Mouse (Mus musculus) hindbrain, embryonic 12.5 days (tissue): ENCODE measurements around the gene Vasn. TPM values are rescaled to one million over a fixed set of nuclear protein-coding genes. Genes with fewer than 3 reads are reported as not detected.

Experiments used
- ATAC-seq: fragments of 200-750 bp; cut with Nextera tagmentation; 2 replicates; pipeline ENCODE4 v1.8.0; 2017; ENCODE audit warnings: moderate TSS enrichment; ENCODE audit not compliant: low FRiP score
- H3K27ac ChIP-seq: fragments of 300-500 bp; sonication (generic); 2 replicates; pipeline ENCODE4 v1.5.1; 2016; ENCODE audit warnings: mild to moderate bottlenecking
- H3K27me3 ChIP-seq: fragments of 300-500 bp; sonication (generic); 2 replicates; pipeline ENCODE4 v1.6.1; 2016; ENCODE audit warnings: mild to moderate bottlenecking
- H3K36me3 ChIP-seq: fragments of 300-500 bp; sonication (generic); 2 replicates; pipeline ENCODE4 v1.6.1; 2016; ENCODE audit warnings: mild to moderate bottlenecking
- H3K4me1 ChIP-seq: fragments of 300-500 bp; sonication (generic); 2 replicates; pipeline ENCODE4 v1.6.1; 2016
- H3K4me2 ChIP-seq: fragments of 300-500 bp; sonication (generic); replicated peaks from 2 replicates; pipeline ENCODE4 v1.6.1; 2016; ENCODE audit warnings: mild to moderate bottlenecking
- H3K4me3 ChIP-seq: fragments of 300-500 bp; sonication (generic); 2 replicates; pipeline ENCODE4 v1.5.1; 2016; ENCODE audit warnings: mild to moderate bottlenecking
- H3K9ac ChIP-seq: fragments of 300-500 bp; sonication (generic); 2 replicates; pipeline ENCODE4 v1.6.1; 2016; ENCODE audit warnings: mild to moderate bottlenecking, moderate library complexity
- H3K9me3 ChIP-seq: fragments of 300-500 bp; sonication (generic); replicated peaks from 2 replicates; pipeline ENCODE4 v1.6.1; 2016; ENCODE audit warnings: mild to moderate bottlenecking
- WGBS: fragments of 180-500 bp; shearing (Covaris S2); methylation state at CpG from one replicate; pipeline ENCODE4 v1.1.7; 2016; 5-methylcytosine and 5-hydroxymethylcytosine counted together
- polyA plus RNA-seq: library from polyadenylated mRNA; unstranded; fragments of >200 nt; fragmentation: Nextera tagmentation; extraction: Ambion mirVana; gene quantifications from 2 replicates; pipeline ENCODE4 v1.2.1, GENCODE M21; 2016

Gene Vasn
- polyA plus RNA-seq, 1 experiment from 2014 or later: 18.0 TPM

DNA sequence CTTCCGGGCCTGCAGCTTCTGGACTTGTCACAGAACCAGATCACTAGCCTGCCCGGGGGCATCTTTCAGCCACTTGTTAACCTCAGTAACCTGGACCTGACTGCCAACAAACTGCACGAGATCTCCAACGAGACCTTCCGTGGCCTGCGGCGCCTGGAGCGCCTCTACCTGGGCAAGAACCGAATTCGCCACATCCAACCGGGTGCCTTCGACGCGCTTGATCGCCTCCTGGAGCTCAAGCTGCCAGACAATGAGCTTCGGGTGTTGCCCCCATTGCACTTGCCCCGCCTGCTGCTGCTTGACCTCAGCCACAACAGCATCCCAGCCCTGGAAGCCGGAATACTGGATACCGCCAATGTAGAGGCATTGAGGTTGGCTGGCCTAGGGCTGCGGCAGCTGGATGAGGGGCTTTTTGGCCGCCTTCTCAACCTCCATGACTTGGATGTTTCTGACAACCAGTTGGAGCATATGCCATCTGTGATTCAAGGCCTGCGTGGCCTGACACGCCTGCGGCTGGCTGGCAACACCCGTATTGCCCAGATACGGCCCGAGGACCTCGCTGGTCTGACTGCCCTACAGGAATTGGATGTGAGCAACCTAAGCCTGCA is 8.8 kb downstream of the Vasn start:
- no peak overlapping the region for H3K4me3 ChIP-seq
- H3K4me2 ChIP-seq: no peak overlapping the region
- no peak overlapping the region for H3K9ac ChIP-seq
- H3K9me3 ChIP-seq: no peaks in the 10 kb centered on the region
- ATAC-seq: no peak
- peaks cover 49% of the 10 kb centered on the region for H3K36me3 ChIP-seq
- H3K27me3 ChIP-seq: no peaks in the 10 kb centered on the region
- peaks cover 50% of the 10 kb centered on the region for H3K4me1 ChIP-seq
- 83% methylated on average over 28 of the region's 28 CpGs for WGBS
- no peak overlapping the region for H3K27ac ChIP-seq

DNA sequence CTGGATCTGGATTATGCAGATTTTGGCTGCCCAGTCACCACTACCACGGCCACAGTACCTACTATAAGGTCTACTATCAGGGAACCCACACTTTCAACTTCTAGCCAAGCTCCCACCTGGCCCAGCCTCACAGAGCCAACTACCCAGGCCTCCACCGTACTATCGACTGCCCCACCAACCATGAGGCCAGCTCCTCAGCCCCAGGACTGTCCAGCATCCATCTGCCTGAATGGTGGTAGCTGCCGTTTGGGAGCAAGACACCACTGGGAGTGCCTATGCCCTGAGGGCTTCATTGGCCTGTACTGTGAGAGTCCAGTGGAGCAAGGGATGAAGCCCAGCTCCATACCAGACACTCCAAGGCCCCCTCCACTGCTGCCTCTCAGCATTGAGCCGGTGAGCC is 9.5 kb downstream of the Vasn start:
- Histone ChIP-seq H3K27ac (no peak overlapping the region), H3K36me3 (peaks cover 53% of the 10 kb centered on the region), H3K9ac (no peak overlapping the region), H3K9me3 (no peaks in the 10 kb centered on the region), H3K4me3 (no peak overlapping the region), H3K4me2 (no peak overlapping the region), H3K4me1 (peaks cover 43% of the 10 kb centered on the region), H3K27me3 (no peaks in the 10 kb centered on the region)
- no peak for ATAC-seq
- WGBS: 84% methylated on average over 5 of the region's 5 CpGs

DNA sequence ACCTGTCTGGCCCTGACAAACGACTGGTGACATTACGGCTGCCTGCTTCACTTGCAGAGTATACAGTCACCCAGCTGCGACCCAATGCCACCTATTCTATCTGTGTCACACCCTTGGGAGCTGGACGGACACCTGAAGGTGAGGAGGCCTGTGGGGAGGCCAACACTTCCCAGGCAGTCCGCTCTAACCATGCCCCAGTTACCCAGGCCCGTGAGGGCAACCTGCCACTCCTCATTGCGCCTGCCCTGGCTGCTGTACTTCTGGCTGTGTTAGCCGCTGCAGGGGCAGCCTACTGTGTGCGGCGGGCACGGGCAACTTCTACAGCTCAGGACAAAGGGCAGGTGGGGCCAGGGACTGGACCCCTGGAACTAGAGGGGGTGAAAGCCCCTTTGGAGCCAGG is 10.0 kb downstream of the Vasn start:
- Histone ChIP-seq H3K27ac (no peak overlapping the region), H3K36me3 (peaks cover 54% of the 10 kb centered on the region), H3K4me1 (peaks cover 39% of the 10 kb centered on the region), H3K27me3 (no peaks in the 10 kb centered on the region), H3K4me3 (no peak overlapping the region), H3K4me2 (no peak overlapping the region), H3K9me3 (no peaks in the 10 kb centered on the region), H3K9ac (no peak overlapping the region; the same call in 1 of the 2 replicates)
- WGBS: 86% methylated on average over 11 of the region's 11 CpGs
- ATAC-seq: no peak

DNA sequence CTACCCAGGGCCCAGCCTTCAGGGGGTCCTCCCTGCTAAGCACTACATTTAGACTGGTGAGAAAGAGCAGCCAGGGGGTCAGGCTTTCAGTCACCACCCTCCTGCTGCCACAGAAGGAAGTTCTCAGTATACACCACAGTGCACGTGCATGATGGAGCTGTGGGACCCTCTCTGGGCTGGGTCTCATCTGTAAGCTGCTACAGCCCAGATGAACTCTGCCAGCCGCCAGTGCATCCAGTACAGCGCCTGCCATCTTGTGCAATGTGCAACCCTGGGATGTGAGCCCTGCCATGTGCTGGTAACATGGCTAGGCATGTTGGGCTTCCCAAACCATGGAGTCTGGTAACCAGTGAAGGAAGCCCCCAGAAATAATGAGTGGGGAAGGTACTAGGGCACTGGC is 10.4 kb downstream of the Vasn start:
- no peak overlapping the region; the same call in 1 of the 2 replicates for H3K9ac ChIP-seq
- no peak overlapping the region for H3K4me2 ChIP-seq
- WGBS: 77% methylated on average over 3 of the region's 3 CpGs
- H3K9me3 ChIP-seq: no peaks in the 10 kb centered on the region
- peaks cover 38% of the 10 kb centered on the region for H3K4me1 ChIP-seq
- no peak for ATAC-seq
- peaks cover 59% of the 10 kb centered on the region for H3K36me3 ChIP-seq
- no peak overlapping the region for H3K27ac ChIP-seq
- no peak overlapping the region for H3K4me3 ChIP-seq
- H3K27me3 ChIP-seq: no peaks in the 10 kb centered on the region

DNA sequence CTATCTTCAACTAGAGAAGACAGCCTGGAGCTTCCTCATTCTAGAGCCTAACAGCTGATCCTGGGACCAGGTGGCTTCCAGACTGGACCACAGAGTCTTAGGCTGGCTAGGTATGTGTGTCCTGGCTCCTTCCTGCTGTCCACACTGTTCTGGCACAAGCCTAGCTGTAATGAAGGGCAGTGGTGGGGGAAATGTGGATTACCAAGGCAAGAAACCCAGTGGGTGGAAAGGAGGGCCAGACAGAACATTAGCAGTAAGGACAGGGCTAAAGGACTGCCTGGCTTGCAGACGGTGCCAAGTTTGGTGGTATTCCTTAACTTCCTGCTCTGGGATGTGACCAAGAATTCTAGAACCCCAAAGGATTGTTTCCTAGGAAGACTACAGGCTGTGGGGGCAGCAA is 11.3 kb downstream of the Vasn start:
- peaks cover 41% of the 10 kb centered on the region for H3K4me1 ChIP-seq
- peak overlapping the region; percentile 62 for H3K27ac ChIP-seq
- H3K9me3 ChIP-seq: no peaks in the 10 kb centered on the region
- WGBS: 88% methylated on average over 1 of the region's 1 CpGs
- ATAC-seq: no peak
- no peak overlapping the region for H3K4me3 ChIP-seq
- no peak overlapping the region for H3K4me2 ChIP-seq
- H3K27me3 ChIP-seq: no peaks in the 10 kb centered on the region
- no peak overlapping the region for H3K9ac ChIP-seq
- H3K36me3 ChIP-seq: peaks cover 65% of the 10 kb centered on the region

DNA sequence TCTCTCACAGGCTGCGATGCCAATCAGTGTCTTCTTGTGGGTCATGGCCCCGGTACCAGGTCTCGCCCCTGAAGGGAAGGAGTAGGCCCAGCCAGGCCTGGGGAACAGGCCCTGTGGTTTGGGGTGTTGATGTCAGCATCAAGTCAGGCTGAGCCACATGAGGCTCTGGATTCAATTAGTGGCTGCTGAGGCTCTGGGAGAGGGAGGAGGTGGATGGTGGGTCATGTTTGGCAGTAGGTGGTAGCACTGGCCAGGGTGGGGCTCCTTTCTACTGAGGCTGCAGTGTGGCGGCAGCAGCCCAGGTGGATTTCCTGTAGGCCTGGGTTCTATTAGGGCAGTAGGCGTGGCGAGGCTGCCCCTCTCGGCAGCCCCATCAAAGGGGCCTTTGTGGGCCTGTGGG is 11.9 kb downstream of the Vasn start:
- Histone ChIP-seq H3K4me1 (peaks cover 36% of the 10 kb centered on the region), H3K9ac (peak overlapping the region; percentile 38; the same call in 1 of the 2 replicates), H3K27me3 (no peaks in the 10 kb centered on the region), H3K9me3 (no peaks in the 10 kb centered on the region), H3K4me2 (no peak overlapping the region), H3K36me3 (peaks cover 65% of the 10 kb centered on the region), H3K4me3 (no peak overlapping the region), H3K27ac (peak overlapping the region; percentile 73)
- WGBS: 56% methylated on average over 7 of the region's 7 CpGs
- no peak for ATAC-seq

DNA sequence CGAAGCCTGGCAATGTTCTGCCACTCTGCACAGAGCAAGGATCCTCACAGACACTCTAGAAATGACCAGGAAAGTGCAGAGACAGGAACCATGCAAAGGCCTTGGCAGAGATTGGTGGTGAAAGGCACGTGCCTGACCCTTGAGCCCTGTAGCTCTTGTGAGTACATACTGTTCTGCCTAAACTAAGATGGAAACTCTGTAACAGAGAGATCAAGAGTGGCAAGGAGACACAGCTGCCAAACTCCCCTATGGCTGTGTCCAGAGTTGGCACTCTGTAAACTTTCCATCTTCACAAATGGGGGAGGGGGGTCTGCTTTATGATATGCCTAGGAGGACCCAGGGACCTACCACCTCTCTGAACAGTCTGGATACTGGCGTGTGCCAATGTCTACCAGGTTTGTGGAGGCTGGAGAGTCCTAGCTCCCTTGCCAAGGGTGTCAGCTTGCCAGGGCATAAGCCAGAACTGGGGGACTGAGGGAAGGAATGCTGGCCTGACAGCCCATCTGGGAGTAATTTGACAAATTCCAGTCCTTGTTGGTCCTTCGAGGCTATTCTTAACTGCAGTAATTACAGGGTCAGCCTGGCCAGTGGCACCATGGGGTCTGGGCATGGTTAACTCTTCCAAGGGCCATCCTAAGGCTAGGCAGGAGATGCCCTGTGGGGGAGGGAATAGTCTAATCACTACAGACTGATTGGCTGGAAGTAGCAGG is 13.1 kb downstream of the Vasn start:
- Histone ChIP-seq H3K4me1 (peaks cover 25% of the 10 kb centered on the region), H3K36me3 (peaks cover 65% of the 10 kb centered on the region), H3K4me3 (no peak overlapping the region), H3K9ac (no peak overlapping the region), H3K9me3 (no peaks in the 10 kb centered on the region), H3K27ac (peak overlapping the region; percentile 73; the same call in 1 of the 2 replicates), H3K4me2 (no peak overlapping the region), H3K27me3 (no peaks in the 10 kb centered on the region)
- no peak for ATAC-seq
- WGBS: 77% methylated on average over 4 of the region's 4 CpGs

DNA sequence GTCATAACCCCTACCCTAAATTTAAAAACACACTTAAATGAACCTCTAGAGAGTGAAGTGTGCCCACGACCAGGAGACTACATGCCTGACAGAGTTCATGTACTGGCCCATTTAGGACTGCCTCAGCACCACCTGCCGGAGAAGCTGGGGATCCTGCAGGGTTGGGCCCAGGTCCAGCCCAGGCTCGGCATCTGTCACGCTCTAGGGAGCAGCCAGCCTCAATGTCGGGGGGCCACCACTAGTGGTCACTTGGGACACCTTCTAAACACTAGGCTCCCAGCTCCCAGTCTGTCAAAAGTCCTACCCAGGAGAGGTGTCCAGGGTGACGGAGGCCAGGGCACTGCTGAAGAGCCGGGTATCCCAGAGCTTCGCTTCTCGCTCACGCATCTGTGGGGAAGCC is 15.0 kb downstream of the Vasn start:
- WGBS: 83% methylated on average over 10 of the region's 10 CpGs
- Histone ChIP-seq H3K36me3 (peaks cover 52% of the 10 kb centered on the region), H3K27ac (no peak overlapping the region), H3K4me2 (no peak overlapping the region), H3K9ac (no peak overlapping the region), H3K27me3 (no peaks in the 10 kb centered on the region), H3K4me3 (no peak overlapping the region), H3K9me3 (no peaks in the 10 kb centered on the region), H3K4me1 (peaks cover 30% of the 10 kb centered on the region)
- ATAC-seq: no peak

DNA sequence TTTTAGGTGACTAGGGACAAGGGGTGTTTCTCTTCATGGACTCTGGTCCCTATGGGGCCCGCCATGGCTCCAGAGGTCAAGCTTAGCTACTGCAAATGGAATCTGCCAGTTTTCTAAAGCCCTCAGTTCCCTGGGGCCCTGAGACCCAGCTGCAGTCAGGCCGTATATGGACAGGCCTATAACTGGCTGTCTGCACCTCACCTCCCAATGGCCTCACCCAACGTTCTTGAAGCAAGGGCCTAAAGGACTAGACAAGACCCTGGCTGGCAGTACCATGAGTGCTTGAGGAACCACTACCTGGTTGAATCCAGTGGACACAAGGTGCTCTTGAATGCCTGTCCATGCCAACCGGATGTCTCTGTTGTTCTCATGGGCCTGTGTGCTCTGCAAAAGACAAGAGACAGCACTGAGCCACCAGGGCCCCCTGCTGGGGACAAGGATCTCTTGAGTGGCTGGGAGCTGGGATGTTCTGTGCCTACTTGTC is 15.6 kb downstream of the Vasn start:
- ATAC-seq: no peak
- no peak overlapping the region for H3K27ac ChIP-seq
- no peaks in the 10 kb centered on the region for H3K9me3 ChIP-seq

DNA sequence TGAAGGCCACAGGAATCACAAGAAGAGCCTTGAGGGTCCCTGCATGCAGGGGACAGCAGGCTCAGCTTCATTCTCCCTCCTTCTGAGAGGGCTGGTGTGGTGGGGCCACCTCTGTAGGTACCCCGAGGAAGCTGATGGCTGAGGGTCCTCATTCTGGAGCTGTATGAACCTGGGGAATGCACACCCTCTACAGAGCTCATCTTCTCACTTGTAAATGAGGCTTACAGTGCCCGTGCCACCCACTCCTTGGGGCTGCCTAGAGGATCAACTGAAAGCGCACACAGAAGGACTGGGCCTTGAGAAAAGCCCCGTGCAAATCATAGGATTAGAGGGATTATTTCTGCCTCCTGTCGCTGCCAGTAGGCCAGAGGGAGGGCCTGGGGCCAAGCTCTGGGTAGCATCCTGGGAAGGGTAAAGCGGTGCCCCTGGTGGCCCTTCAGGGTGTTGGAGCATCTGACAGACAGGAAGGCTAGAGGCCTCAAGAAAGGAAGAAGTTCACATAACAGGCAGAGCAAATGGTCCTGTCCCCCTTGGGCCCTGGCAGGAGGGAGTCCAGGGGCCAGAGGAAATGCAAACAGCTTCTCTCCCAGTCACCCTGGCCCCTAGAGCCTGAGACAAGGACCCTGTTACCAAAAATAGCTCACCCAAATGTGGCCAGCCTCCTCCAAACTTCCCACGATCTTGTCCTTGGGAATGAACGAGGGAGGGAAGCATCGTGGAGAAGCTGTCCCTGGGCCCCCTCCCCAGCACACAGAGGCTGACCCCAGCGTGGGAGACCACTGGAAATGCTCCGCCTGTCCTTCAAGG is 16.2 kb downstream of the Vasn start:
- 55% methylated on average over 11 of the region's 11 CpGs for WGBS
- H3K4me2 ChIP-seq: no peak overlapping the region
- H3K9me3 ChIP-seq: no peaks in the 10 kb centered on the region
- H3K9ac ChIP-seq: no peak overlapping the region
- H3K27me3 ChIP-seq: no peaks in the 10 kb centered on the region
- peaks cover 45% of the 10 kb centered on the region; the same call in 1 of the 2 replicates for H3K36me3 ChIP-seq
- no peak for ATAC-seq
- H3K4me3 ChIP-seq: no peak overlapping the region
- H3K4me1 ChIP-seq: peaks cover 27% of the 10 kb centered on the region
- no peak overlapping the region for H3K27ac ChIP-seq

More for the DNA sequence above, 15.6 kb downstream of the Vasn start:
- H3K4me2 ChIP-seq: no peak overlapping the region
- 68% methylated on average over 4 of the region's 4 CpGs for WGBS
- H3K4me1 ChIP-seq: peaks cover 27% of the 10 kb centered on the region
- peaks cover 47% of the 10 kb centered on the region; the same call in 1 of the 2 replicates for H3K36me3 ChIP-seq
- no peak overlapping the region for H3K4me3 ChIP-seq
- H3K9ac ChIP-seq: no peak overlapping the region
- no peaks in the 10 kb centered on the region for H3K27me3 ChIP-seq

DNA sequence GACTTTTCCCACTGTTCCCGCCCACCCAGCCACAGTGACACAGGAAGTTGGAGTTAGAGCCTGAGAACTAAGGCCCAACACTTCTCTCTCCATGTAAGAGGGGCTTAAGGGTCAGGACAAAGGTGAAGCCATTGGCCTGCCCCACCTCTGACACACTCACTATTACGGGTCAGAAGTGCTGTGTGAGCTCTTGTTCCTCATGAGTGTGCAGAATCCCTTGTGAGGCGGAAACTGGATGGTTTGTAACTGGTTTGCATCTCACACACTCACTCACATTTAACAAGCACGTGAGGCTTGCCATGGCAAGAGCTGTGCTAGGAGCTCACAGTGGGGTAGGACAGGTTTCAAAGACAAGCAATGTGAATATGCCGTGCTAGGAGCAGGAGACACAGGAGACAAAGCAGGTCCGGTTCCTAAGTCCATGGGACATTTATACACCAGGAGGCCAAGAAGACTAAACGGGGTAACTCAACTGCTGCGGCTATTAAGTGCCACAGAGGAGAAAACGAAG is 16.9 kb downstream of the Vasn start:
- Histone ChIP-seq H3K27me3 (no peaks in the 10 kb centered on the region), H3K36me3 (peaks cover 46% of the 10 kb centered on the region), H3K9ac (no peak overlapping the region), H3K4me1 (peaks cover 21% of the 10 kb centered on the region), H3K4me3 (no peak overlapping the region), H3K27ac (peak overlapping the region; percentile 4; the same call in 1 of the 2 replicates), H3K4me2 (no peak overlapping the region), H3K9me3 (no peaks in the 10 kb centered on the region)
- WGBS: 74% methylated on average over 9 of the region's 9 CpGs
- ATAC-seq: no peak

DNA sequence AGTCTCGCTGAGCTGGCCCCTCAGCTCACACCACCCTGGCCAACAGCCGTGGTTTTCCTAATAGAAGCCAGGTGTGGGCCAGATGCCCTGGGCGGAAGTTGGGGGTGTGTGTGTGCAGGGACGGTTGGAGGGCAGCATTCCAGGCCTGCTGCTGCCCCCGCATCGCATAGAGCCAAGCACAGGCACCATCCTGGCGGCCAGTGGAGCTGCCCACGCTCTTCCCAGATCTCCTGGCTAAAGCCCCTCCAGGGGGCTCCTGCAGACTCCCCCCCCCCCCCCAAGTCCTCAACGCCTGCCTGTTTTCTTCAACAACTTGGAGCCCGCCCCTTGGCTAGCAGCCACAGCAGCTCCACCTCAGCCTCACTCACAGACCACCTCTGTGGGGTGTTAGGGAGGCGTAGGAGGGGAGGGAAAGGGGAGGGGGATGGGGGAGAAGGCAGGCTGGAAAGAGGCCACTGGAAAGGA is 19.1 kb downstream of the Vasn start:
- H3K9ac ChIP-seq: 0 out of 2 replicates have a peak overlapping the region, but pooled peaks have one; percentile 47
- H3K27ac ChIP-seq: peak overlapping the region; percentile 70
- WGBS: 19% methylated on average over 9 of the region's 11 CpGs
- ATAC-seq: no peak; the same call in 1 of the 2 replicates
- H3K36me3 ChIP-seq: peaks cover 34% of the 10 kb centered on the region
- H3K9me3 ChIP-seq: no peaks in the 10 kb centered on the region
- H3K4me3 ChIP-seq: no peak overlapping the region
- H3K27me3 ChIP-seq: no peaks in the 10 kb centered on the region
- H3K4me1 ChIP-seq: peaks cover 19% of the 10 kb centered on the region
- peak overlapping the region; percentile 4; the same call in 1 of the 2 replicates for H3K4me2 ChIP-seq
